Mouse (Mus musculus) ES-E14 (cell line): ENCODE results near the gene Col23a1.

Experiments used
- CHD2 ChIP-seq: IDR thresholded peaks from 2 replicates; pipeline ENCODE4 v1.6.1; 2014; ENCODE audit warnings: mild to moderate bottlenecking, low read depth, low read length, inconsistent platforms
- MAFK ChIP-seq: IDR thresholded peaks from 2 replicates; pipeline ENCODE4 v1.6.1; 2014; ENCODE audit warnings: mild to moderate bottlenecking, low read depth, low read length, inconsistent platforms; ENCODE audit not compliant: insufficient read depth
- ZNF384 ChIP-seq: IDR thresholded peaks from 2 replicates; pipeline ENCODE4 v1.6.1; 2012; ENCODE audit warnings: low read depth, low read length, inconsistent platforms

- TF ChIP-seq CHD2 = no peak
- TF ChIP-seq ZNF384 = no peak
- TF ChIP-seq MAFK = no peak
Observed at GRCm38 (mm10) chr11:51518100-51518499, 228.4 kb downstream of the Col23a1 start.
